Mouse (Mus musculus) inflammation-experienced regulatory T-cells, adult 6 months (primary cell): ENCODE data around the gene Gm44805. TPM values are rescaled to one million over a fixed set of nuclear protein-coding genes. Genes with fewer than 3 reads are reported as not detected.
"Not testable (repeated sequence)": the region's sequence is repeated elsewhere in the genome, so short reads cannot be mapped to it uniquely, and the experiment has no call there.

Experiments
- ATAC-seq: one replicate; pipeline ENCODE4 v1.8.0; 2017
- polyA plus RNA-seq, 3 experiments: library from polyadenylated mRNA; unstranded; fragments of 100-300 nt; shearing (Covaris generic); gene quantifications; one replicate each; pipeline ENCODE4 v1.2.1; 2017

Gm44805 gene
- polyA plus RNA-seq, 3 experiments from 2014 or later, result not detected

- ATAC-seq, result no peak
Observed at GRCm38 (mm10) chr7:19698907-19699826, 17.9 kb upstream of the Gm44805 start, which contains the start of gene Apoe. Gene Apoe (minus strand): TSS chr7:19699188.

GRCm38 (mm10) chr7:19697949-19698906, 17.0 kb upstream of the Gm44805 start:
- ATAC-seq, result no peak

DNA sequence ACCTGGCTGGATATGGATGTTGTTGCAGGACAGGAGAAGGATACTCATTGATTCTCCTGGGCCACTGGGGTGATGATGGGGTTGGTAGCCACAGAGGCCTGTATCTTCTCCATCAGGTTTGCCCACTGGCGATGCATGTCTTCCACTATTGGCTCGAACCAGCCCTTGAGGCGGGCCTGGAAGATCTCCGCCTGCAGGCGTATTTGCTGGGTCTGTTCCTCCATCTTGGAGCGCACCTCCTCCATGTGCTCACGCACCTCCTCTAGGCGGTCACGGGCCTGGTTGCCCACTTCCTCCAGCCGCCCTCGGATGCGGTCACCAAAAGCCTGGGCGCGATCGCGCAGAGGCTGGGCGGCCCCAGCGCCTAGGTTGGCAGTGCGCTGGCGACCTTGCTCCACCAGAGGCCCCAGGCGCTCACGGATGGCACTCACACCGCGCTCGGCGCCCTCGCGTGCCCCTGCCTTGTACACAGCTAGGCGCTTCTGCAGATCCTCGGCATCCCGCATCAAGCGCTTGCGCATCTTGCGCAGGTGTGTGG, 15.2 kb upstream of the Gm44805 start:
- no peak for ATAC-seq

DNA sequence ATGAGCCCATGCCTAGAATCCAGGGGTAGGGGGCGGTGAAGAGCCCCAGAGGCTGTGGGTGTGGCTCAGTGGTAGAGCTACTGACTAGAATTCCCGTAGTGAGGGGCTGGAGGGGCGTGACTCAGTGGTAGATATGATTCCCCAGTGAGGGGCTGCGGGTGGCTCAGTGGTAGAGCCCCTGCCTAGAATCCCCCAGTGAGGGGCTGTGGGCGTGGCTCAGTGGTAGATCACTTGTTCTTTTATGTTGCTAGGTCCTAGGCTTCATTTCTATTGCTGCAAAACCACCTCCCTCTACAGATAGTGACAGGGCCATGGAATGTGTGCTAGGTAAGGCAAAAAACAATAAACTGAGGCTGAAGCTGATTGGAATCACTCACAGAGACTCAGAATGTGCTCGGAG, 14.7 kb upstream of the Gm44805 start:
- ATAC-seq, result no peak

DNA sequence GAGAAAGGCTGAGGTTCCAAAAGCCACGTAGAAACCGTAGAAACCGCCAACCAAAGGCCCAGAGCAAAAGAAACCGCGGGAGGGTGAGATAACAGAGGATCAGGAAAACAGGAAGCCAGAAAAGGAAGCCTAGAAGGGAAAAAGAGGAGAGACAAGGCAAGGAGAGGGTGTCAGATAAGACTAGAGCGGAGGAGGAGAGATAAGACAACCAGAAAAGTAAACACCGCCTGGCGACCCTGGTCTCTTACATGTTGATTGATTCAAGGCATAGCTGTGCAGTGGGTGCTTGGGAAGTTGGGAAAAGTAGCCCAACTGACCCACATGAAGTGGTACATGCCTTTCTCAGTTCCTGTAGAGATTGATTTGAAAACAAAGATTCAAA, 14.0 kb upstream of the Gm44805 start:
- no peak for ATAC-seq

- no peak for ATAC-seq
Observed at GRCm38 (mm10) chr7:19694336-19695212, 13.4 kb upstream of the Gm44805 start.

DNA sequence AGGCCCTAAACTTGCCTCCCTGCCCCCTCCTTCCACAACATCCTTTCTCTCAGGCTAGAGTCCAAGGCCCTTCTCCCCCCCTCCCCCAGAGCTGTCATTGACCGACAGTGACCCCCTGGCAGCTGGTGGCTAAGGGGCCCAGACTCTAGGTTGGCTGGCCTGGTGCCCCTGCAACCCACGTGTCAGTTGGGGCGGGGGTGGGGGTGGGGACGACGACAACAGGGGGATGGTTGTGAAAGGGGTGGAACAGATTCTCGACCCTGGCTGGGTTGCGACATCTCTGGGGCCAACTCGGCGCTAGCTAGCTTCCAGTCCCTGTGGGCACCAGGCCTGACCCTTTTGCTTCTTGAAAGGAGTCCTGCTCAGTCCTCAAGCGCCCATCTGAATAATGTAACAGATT, 12.2 kb upstream of the Gm44805 start:
- ATAC-seq, result no peak

- ATAC-seq, result no peak
Observed at GRCm38 (mm10) chr7:19691873-19692865, 10.9 kb upstream of the Gm44805 start, which contains the start of gene Apoc1. Gene Apoc1 (minus strand): TSS chr7:19692660.

GRCm38 (mm10) chr7:19691434-19691833, 10.2 kb upstream of the Gm44805 start:
- ATAC-seq, result no peak

- ATAC-seq, result no peak
Observed at GRCm38 (mm10) chr7:19690845-19691244, 9.6 kb upstream of the Gm44805 start.

- ATAC-seq, result no peak
Observed at GRCm38 (mm10) chr7:19688611-19689010, 7.4 kb upstream of the Gm44805 start.

DNA sequence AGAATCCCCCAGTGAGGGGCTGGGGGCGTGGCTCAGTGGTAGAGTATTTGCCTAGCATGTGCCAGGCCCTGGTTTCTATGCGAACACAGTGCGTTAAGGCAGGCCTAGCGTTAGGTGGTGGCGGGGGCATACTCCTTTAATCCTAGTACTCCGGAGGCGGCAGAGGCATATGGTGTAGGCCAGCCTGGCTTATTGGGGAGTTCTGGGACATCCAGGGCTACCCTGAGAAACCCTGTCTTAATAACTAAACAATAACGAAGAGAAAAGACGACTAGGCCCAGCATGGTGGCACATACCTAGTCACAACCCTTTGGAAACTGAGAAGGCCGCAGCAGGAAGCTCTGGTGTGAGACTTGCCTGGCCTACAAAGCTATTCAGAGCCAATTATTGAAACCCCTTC, 6.9 kb upstream of the Gm44805 start:
- ATAC-seq, result no peak

GRCm38 (mm10) chr7:19686927-19687583, 5.8 kb upstream of the Gm44805 start:
- ATAC-seq, result not testable (repeated sequence)

DNA sequence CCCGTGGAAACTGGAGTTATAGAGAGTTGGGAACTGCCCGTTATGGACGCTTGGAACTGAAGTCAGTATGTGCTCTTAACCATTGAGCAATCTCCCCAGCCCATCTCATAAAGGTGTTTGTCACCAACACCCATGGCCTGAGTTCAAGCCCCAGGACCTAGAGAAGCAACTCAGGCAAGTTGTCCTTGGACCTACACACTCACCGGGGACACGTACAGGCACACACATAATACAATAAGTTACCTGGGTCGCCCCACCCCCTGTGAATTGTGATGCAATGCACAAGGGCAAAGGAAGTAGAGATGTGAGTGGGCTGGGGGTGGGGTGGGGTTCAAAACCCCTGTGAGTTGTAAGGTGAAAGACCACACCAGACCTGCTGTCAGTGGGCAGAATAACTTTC, 5.3 kb upstream of the Gm44805 start:
- ATAC-seq, result no peak

DNA sequence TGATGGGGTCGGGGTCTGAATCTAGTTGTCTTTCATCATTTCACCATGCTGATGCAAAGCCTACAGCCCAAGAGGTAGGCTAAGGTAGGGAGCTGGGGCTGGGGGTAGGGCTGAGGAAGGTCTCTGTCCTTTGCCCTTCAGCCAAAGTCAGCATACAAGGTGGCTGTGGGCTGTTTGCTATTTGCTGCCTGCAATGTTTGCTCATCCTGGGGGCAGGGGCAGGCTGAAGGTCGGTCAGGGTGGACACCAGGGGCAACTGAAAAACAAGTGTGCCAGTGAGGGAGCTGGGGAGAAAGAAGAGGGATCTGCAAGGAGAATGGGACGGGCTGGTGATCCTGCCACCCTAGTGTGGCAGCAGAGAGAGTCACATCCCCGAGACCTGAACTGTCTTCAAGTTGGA, 4.2 kb upstream of the Gm44805 start:
- no peak for ATAC-seq

GRCm38 (mm10) chr7:19683771-19684201, 2.6 kb upstream of the Gm44805 start:
- ATAC-seq, result no peak

GRCm38 (mm10) chr7:19682979-19683378, 1.8 kb upstream of the Gm44805 start:
- ATAC-seq, result no peak

DNA sequence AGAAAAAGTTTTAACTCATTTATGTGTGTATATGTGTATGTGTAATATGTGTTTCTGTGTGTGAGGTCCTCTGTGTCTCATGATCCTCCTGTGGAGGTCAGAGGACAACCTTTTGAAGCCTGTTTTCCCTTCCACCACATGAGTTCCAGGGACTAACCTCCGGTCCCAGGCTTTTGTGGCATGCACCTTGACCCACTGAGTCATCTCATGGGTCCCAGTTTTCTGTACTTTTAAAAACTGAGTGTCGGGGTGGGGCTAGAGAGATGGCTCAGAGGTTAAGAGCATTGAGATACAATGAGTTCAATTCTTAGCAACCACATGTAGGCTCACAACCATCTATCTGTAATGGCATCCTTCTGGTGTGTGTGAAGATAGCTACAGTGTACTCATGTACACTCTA, 521 bp downstream of the Gm44805 start:
- no peak for ATAC-seq

DNA sequence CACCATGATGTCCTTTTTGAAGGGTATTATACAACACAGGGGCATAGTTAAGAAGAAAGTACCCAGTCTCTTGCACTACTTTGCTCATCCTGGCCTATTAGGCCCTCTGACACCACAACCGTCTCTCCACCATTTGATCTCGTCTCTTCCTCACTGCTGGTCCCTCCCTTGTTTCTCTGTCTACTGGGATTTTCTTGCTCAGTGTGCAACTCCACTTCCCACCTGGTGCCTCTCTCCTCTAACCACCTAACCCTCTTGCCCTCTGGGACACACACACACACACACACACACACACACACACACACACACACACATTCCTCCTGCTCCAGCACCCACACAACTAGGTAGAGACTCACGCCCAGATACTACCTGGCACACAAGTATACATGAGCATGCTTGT, 2.3 kb downstream of the Gm44805 start:
- no peak for ATAC-seq

DNA sequence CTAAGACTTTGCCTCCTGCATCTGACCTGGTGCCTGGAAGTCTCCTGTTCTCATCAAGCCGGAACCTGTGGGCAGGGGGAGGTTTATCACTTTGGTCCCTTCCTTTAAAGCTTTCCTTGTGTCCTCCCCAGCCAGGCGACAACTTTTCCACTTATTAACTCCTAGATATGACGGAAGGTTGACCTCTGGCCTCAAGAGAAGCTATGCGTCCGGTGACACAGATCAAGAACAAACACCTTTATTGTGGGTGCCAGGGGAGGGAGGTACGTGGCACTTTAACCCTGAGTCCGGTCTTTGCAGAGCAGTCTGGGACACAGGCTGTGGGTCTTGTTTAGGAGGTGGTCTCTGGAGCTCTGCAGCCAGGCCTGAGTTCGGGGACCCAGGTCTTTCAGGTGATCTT, 3.4 kb downstream of the Gm44805 start, which contains the start of gene Apoc2:
Gene Apoc2, minus strand, starts transcription at position 70 of the 400 bp plus-strand sequence.
- ATAC-seq, result no peak
